Mouse (Mus musculus) hindbrain, embryonic 16.5 days (tissue): ENCODE measurements at regions not wholly inside any gene's neighbourhood (a gene's known extent, or its start where the extent isn't known, plus 50 kb on each side); places are given as distances from the start of the nearest gene placed in this dataset.

Experiments used
- ATAC-seq: fragments of 200-750 bp; cut with Nextera tagmentation; 2 replicates; pipeline ENCODE4 v1.8.0; 2017; ENCODE audit warnings: moderate TSS enrichment, moderate library complexity
- H3K27ac ChIP-seq: fragments of 300-500 bp; sonication (generic); 2 replicates; pipeline ENCODE4 v1.5.1; 2014; ENCODE audit warnings: low read depth, mild to moderate bottlenecking, control low read depth, low read length, moderate library complexity
- H3K27me3 ChIP-seq: fragments of 300-500 bp; sonication (generic); replicated peaks from 2 replicates; pipeline ENCODE4 v1.6.1; 2014; ENCODE audit warnings: low read length; ENCODE audit not compliant: control insufficient read depth, insufficient read depth
- H3K36me3 ChIP-seq: fragments of 300-500 bp; sonication (generic); 2 replicates; pipeline ENCODE4 v1.6.1; 2014; ENCODE audit warnings: mild to moderate bottlenecking, low read length, moderate library complexity, mixed read lengths; ENCODE audit not compliant: control insufficient read depth, insufficient read depth
- H3K4me1 ChIP-seq: fragments of 300-500 bp; sonication (generic); 2 replicates; pipeline ENCODE4 v1.6.1; 2014; ENCODE audit warnings: low read depth, low read length; ENCODE audit not compliant: control insufficient read depth, insufficient read depth
- H3K4me2 ChIP-seq: fragments of 300-500 bp; sonication (generic); 2 replicates; pipeline ENCODE4 v1.6.1; 2014; ENCODE audit warnings: mild to moderate bottlenecking, low read length, control low read depth, moderate library complexity
- H3K4me3 ChIP-seq: fragments of 300-500 bp; sonication (generic); 2 replicates; pipeline ENCODE4 v1.5.1; 2014; ENCODE audit warnings: mild to moderate bottlenecking, low read length, control low read depth, moderate library complexity
- H3K9ac ChIP-seq: fragments of 300-500 bp; sonication (generic); 2 replicates; pipeline ENCODE4 v1.6.1; 2014; ENCODE audit warnings: low read depth, mild to moderate bottlenecking, control low read depth, low read length, moderate library complexity
- H3K9me3 ChIP-seq: fragments of 300-500 bp; sonication (generic); 2 replicates; pipeline ENCODE4 v1.6.1; 2014; ENCODE audit warnings: mild to moderate bottlenecking, low read length, moderate library complexity; ENCODE audit not compliant: control insufficient read depth
- WGBS: fragments of 180-500 bp; shearing (Covaris S2); extraction: QIAGEN DNeasy Blood & Tissue Kit; methylation state at CpG from one replicate; pipeline ENCODE4 v1.1.7; 2014; 5-methylcytosine and 5-hydroxymethylcytosine counted together

DNA sequence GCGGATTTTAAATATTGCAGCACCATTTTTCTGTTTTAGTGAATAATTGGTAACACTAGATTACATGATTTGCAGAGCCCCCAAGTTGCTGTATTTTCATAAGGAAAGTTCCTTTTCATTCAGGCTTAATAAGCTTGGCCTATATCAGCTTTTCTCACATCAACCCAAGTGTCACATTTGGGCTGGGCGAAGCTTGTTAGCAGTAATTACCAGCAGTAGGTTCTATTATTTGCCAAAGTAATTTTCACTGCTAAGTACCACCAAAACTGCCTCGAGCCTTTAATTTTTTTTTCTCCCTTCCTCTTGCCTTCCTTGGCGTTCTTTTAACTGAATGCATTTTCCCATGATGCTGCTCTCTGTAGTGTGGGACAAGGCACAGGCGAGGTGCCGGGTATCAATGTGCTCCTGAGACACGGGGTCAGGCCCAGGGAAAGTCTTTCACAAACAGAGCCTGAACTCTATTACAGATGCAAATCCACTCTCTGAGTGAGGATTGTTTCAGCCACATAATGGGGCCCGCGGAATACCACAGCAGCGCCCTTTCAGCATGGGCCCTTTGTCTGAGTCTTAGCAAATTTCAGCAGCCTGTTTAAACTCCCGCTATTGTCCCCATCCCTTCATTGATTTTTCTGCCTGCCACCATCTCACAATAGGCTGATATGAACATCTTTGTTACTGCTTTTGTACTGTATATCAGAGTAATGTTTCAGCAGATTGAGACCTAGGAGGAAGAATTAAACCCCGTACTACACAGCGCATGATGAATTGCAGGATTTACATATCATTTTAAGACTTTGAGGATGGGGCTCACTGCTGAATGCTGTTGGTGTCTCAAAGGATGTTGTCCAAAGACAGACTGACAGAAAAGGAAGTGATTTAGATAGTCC, 205.1 kb upstream of the Epha3 start:
- peak overlapping the region; percentile 35; the same call in 1 of the 2 replicates for H3K9ac ChIP-seq

DNA sequence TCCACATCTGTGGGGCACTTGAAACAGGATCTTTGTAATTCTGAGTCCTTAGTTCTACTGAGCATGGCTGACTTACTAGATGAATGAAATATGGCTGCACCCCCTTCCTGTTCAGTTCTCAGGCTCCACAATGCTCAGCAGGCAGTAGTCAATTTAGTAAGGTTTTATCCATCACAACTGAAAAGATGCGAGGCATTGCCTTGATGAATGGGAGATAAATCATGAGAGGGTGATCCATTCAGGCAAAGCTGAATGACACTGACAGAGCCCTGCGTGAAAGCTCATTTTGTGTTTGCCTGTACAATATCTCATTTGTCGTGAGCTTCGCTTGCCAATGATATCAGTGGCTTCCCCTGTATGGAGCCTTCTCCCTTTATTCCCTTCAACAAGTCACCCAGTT, 198.6 kb upstream of the Epha3 start:
- Histone ChIP-seq H3K27ac (no peak overlapping the region), H3K27me3 (no peaks in the 10 kb centered on the region), H3K9ac (no peak overlapping the region), H3K4me1 (no peaks in the 10 kb centered on the region), H3K4me2 (no peak overlapping the region), H3K36me3 (no peaks in the 10 kb centered on the region), H3K9me3 (no peaks in the 10 kb centered on the region), H3K4me3 (no peak overlapping the region)
- WGBS: 34% methylated on average over 4 of the region's 4 CpGs
- 0 out of 2 replicates have a peak, but pooled peaks have one; percentile 54 for ATAC-seq

More for the DNA sequence above, 205.1 kb upstream of the Epha3 start:
- Histone ChIP-seq H3K27ac (no peak overlapping the region), H3K4me2 (peak overlapping the region; percentile 35), H3K4me1 (no peaks in the 10 kb centered on the region; the same call in 1 of the 2 replicates), H3K9me3 (no peaks in the 10 kb centered on the region), H3K36me3 (no peaks in the 10 kb centered on the region), H3K4me3 (no peak overlapping the region), H3K27me3 (0 out of 2 replicates have a peak, but pooled peaks cover 2% of the 10 kb centered on the region)
- ATAC-seq: peak; percentile 85
- WGBS: 18% methylated on average over 13 of the region's 13 CpGs

DNA sequence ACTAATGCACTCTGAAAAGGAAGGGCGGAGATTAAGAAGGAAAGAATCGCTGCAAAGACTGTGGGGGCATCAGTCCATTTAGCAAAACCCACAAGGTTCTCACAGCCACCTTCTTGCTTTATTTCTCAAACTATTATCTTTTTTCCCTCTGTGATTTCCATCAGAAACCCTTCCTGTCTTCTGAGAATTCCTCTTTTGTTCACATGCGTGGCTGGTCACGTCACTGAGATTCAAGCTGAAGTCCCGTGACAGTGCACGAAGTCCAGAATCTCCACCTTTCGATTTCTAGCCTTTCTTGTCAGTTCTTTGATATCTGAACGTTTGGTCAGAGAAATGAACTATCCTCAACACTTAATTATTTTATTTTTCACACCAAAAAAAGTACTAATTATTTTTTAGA, 194.7 kb upstream of the Epha3 start:
- Histone ChIP-seq H3K9ac (no peak overlapping the region), H3K27ac (no peak overlapping the region), H3K4me1 (no peaks in the 10 kb centered on the region), H3K9me3 (no peaks in the 10 kb centered on the region), H3K36me3 (no peaks in the 10 kb centered on the region), H3K4me2 (no peak overlapping the region), H3K27me3 (no peaks in the 10 kb centered on the region), H3K4me3 (no peak overlapping the region)
- WGBS: 51% methylated on average over 8 of the region's 8 CpGs
- ATAC-seq: no peak

DNA sequence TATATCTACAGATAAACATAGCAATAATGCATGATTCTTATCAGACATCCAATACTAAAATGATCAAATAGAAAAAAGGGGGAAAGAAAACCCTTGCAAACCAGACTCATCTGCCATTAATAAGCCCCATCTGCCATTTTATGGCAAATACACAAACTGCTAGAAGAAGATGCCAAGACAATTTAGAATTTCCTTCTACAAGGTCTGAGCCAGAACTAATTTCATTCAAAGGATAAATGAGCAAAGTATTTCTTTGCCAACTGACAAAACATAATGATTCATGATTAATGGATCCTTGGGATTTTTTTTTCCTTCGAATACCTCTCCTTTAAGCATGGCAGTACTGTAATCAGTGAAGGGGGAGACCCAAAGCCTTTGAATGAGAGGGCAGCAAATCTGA, 190.4 kb upstream of the Epha3 start:
- Histone ChIP-seq H3K4me2 (no peak overlapping the region), H3K27ac (no peak overlapping the region), H3K4me1 (no peaks in the 10 kb centered on the region), H3K9ac (no peak overlapping the region), H3K36me3 (no peaks in the 10 kb centered on the region), H3K27me3 (no peaks in the 10 kb centered on the region), H3K4me3 (no peak overlapping the region), H3K9me3 (no peaks in the 10 kb centered on the region)
- WGBS: 60% methylated on average over 1 of the region's 1 CpGs
- ATAC-seq: no peak

DNA sequence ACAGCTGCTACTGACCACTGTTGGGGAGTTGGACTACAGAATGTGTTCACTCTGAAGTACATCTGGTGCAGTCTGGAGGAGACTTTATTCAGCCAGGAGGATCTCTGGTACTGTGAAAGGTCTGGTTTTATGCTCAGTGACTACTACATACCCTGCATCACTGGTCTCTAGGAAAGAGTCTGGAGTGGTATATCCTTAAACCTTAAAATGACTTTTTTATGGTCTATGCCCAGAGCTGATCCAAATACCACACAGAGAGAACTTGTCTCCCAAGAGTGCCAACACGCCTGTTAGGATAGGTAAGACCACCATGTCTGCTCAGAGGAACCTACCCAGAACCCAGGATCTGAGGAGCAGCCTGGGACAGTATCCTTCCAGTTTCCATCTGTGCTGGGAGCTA, 184.1 kb upstream of the Epha3 start:
- WGBS: 95% methylated on average over 1 of the region's 1 CpGs
- H3K4me3 ChIP-seq: no peak overlapping the region
- H3K4me2 ChIP-seq: no peak overlapping the region
- ATAC-seq: no peak
- H3K9ac ChIP-seq: no peak overlapping the region
- H3K4me1 ChIP-seq: no peaks in the 10 kb centered on the region
- no peak overlapping the region for H3K27ac ChIP-seq
- no peaks in the 10 kb centered on the region for H3K27me3 ChIP-seq
- H3K9me3 ChIP-seq: no peaks in the 10 kb centered on the region
- H3K36me3 ChIP-seq: no peaks in the 10 kb centered on the region

DNA sequence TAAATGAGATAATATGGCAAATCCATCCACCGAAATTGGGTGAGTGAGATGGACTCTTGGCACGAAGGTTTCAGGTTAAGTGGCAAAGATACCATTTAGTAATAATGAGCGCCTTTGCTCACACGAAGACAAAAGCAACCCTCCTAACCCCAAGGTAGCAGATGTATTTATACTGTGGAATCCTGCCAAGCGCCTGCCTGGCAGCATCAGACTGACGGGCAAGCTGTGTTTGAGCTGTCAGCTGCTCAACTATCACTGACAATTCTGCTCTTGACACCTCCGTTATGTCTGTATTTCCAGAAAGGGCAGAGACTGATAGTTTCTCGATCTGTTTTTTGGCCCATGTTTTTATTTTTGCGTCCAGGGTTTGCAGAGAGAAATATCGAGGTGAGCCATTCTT, 169.1 kb upstream of the Epha3 start:
- Histone ChIP-seq H3K27ac (no peak overlapping the region), H3K9me3 (no peaks in the 10 kb centered on the region), H3K4me1 (no peaks in the 10 kb centered on the region), H3K9ac (no peak overlapping the region), H3K4me2 (no peak overlapping the region), H3K27me3 (no peaks in the 10 kb centered on the region), H3K4me3 (no peak overlapping the region), H3K36me3 (no peaks in the 10 kb centered on the region)
- ATAC-seq: peak; percentile 76; the same call in 1 of the 2 replicates
- 59% methylated on average over 10 of the region's 10 CpGs for WGBS

DNA sequence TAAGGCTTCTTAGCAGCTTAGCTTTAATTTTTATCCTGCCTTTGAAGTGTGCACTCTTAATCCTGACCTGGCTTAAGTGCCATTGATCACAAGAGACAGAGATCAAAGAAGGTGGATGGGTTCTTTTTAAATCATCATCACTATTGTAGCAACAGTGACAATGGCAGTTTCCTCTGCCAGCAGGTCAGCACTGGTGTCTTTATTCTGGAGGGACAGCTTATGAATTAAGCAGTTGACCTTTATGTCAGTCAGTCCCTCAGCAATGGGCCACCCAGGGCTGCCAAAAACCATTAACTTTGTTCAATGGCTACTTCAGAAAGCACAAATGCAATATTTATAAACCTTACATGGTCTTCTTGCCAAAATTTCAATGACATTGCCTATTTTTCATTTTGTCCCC, 160.0 kb upstream of the Epha3 start:
- Histone ChIP-seq H3K4me2 (no peak overlapping the region), H3K27ac (no peak overlapping the region), H3K36me3 (no peaks in the 10 kb centered on the region), H3K4me3 (no peak overlapping the region), H3K27me3 (no peaks in the 10 kb centered on the region; the same call in 1 of the 2 replicates), H3K9ac (no peak overlapping the region), H3K9me3 (no peaks in the 10 kb centered on the region), H3K4me1 (no peaks in the 10 kb centered on the region)
- no peak for ATAC-seq

DNA sequence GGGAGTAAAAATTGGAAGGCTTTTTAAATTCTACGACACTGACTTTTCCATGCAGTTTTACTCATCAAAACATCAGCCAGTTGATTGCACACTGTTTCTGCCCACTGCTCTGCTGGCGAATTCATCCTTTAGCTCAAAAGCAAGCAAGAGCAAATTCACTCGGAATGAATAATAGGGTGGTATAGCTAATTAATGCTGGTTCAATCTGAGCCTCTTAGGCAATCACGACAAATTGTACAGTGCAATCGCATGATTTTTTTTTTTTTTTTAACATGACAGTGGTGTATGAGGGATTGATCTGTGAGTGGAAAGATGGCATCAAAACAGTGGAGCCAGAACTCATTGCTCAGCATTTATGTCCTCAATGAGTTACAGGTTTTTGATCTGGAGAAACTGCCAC, 136.9 kb upstream of the Epha3 start:
- Histone ChIP-seq H3K9me3 (no peaks in the 10 kb centered on the region), H3K27me3 (no peaks in the 10 kb centered on the region), H3K36me3 (no peaks in the 10 kb centered on the region), H3K4me3 (no peak overlapping the region), H3K4me2 (no peak overlapping the region), H3K4me1 (no peaks in the 10 kb centered on the region), H3K27ac (no peak overlapping the region), H3K9ac (no peak overlapping the region)
- ATAC-seq: no peak
- 70% methylated on average over 5 of the region's 5 CpGs for WGBS

DNA sequence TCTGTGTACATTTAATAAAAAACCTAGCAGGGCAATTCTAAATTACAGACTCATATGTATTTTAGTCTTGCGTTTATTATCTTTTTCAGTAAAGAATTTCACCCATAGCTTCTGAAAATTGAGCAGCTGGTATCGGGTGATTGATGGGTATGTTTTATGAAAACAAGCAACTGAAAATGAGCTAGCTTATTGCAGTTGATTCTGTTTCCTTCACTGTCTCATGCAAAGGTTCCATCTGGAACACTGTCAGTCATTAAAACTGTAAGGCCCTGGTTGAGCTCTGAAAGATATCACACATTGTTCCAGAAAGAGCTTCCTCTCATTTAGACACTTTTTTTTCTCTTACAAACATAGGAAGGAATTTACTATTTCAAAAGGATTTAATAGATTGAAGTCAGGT, 103.4 kb upstream of the Epha3 start:
- no peak for ATAC-seq
- Histone ChIP-seq H3K4me1 (no peaks in the 10 kb centered on the region), H3K4me3 (no peak overlapping the region), H3K4me2 (no peak overlapping the region), H3K36me3 (no peaks in the 10 kb centered on the region), H3K27ac (no peak overlapping the region), H3K27me3 (no peaks in the 10 kb centered on the region), H3K9me3 (no peaks in the 10 kb centered on the region), H3K9ac (no peak overlapping the region)
- 79% methylated on average over 2 of the region's 2 CpGs for WGBS
